Mouse (Mus musculus): ENCODE measurements around the gene 9230112D13Rik.

- TF ChIP-seq CTCF (IDR thresholded peaks at IDR 0.05; ENCODE audit: insufficient read depth, low read length) = no peak
- TF ChIP-seq POLR2A (IDR thresholded peaks at IDR 0.05; ENCODE audit: borderline replicate concordance, extremely low read depth, low read depth, low read length) = no peak
Measured at GRCm38 (mm10) chr14:34565711-34566110, 43.1 kb upstream of the 9230112D13Rik start.

Measured in lung, adult 2 months (tissue).